Mouse (Mus musculus) ovary, postnatal 14 days (tissue): ENCODE results near the gene Erbb4.

Source experiments
- DNase-seq: peaks from one replicate; pipeline ENCODE4 v3.0.0; 2022; ENCODE audit warnings: low spot score

Gene Erbb4

GRCm38 (mm10) chr1:69024858-69025257 is 83.0 kb downstream of the Erbb4 start:
- DNase-seq, result no peak

- no peak for DNase-seq
Measured at GRCm38 (mm10) chr1:69023157-69023925, 84.5 kb downstream of the Erbb4 start.

DNA sequence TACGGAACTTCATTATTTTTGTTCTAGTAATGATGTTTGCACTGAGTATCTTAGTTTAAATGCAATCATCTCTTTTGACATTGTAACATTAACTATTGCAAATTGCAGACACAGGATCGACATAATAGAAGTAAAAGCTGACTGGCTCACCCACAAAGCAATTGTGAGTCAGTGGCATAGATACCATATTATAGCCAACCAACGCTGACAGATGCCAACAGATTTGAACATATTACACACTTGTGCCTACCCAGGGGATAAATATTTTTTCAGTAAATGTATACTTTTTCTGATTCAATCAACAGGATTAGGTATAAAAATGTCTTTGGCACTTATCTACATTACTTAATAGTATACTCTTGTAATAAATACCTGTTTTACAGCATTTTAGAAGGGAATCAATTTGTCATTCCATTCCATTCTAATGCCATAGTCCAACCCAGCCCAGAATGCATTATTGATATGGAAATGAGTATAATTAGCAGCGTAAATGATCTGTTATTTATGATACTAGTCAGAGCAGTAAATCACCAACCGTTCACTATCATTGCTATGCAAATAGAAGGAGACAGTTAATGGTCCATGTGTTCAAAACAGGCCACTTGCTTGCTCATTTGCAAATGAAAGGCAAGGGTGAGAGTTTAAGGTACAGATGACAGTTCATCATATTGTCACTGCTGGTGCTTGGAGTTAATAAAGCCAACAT is 97.9 kb downstream of the Erbb4 start:
- DNase-seq, result no peak

GRCm38 (mm10) chr1:69001371-69001770 is 106.5 kb downstream of the Erbb4 start:
- DNase-seq, result no peak

DNA sequence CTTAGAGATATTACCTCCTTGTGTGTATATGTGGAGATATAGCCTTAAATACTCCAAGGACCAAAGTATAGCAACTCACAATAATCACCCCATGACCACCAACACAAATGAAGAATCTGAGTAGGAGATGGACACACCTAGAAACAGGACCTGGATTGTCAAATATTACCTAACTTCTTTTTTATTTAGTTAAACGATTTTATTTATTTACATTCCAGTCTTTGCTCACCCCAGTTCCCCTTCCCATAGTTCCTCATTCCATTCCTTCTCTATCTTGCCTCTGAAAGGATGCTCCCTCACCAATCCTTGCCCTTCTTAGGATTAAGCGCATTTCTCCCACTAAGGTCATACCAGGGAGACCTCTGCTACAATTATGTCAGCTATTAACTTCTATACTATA is 128.6 kb downstream of the Erbb4 start:
- no peak for DNase-seq

DNA sequence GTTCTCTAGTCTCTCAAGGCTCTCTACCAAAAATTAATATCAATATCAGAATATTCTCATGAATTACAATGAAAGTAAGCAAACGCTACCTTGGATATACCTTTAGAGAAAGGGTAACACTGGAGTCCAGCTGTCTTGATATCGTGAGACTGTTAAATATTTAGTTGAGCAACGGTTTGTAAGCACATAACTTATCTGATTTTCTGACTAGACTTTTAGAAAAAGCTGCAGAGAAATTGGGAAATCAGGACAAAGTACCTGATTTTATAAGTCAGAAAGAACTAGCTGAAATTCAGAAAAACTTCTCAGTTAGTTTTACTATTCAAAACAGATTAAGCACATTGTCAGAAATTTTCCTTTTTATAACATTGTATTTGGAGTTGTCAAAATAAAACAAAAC is 129.3 kb downstream of the Erbb4 start:
- no peak for DNase-seq

DNA sequence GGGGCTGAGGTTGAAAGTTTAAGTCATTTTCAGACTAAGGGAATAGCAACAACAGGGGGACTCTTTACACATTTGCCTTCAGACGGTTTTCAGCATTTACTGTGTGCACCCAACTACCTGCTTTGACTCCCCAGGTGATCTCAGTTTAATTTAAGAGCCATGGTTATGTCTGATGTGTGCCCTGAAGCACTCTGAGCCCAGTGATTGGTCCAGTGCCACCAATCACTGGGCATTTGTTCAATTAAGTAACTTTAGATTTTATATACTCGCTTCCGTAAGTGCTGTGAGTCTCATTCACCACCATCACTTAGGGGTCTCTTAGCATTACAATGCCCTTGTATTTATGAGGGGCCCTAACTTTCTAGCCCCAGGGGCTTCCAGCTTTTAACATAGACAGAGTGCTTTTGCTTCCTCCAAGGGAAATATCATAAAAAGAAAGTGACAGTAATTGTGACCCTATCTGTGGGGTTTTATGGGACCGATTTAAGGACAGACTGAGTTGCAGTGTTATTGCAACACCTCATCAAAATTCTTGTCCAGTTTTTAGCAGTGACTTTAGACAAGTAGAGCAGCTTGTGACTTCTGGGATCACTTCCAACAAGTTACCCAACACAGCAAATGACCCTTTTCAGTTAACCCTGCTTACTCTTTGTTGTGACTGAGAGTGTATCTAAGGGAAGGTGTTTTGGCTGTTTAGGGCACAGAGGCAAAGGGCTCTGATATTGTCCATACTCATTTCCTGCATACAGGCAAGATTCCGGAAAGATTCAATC is 134.3 kb downstream of the Erbb4 start:
- no peak for DNase-seq

GRCm38 (mm10) chr1:68964127-68964526 is 143.7 kb downstream of the Erbb4 start:
- DNase-seq, result no peak

GRCm38 (mm10) chr1:68961365-68962116 is 146.3 kb downstream of the Erbb4 start:
- DNase-seq, result no peak

DNA sequence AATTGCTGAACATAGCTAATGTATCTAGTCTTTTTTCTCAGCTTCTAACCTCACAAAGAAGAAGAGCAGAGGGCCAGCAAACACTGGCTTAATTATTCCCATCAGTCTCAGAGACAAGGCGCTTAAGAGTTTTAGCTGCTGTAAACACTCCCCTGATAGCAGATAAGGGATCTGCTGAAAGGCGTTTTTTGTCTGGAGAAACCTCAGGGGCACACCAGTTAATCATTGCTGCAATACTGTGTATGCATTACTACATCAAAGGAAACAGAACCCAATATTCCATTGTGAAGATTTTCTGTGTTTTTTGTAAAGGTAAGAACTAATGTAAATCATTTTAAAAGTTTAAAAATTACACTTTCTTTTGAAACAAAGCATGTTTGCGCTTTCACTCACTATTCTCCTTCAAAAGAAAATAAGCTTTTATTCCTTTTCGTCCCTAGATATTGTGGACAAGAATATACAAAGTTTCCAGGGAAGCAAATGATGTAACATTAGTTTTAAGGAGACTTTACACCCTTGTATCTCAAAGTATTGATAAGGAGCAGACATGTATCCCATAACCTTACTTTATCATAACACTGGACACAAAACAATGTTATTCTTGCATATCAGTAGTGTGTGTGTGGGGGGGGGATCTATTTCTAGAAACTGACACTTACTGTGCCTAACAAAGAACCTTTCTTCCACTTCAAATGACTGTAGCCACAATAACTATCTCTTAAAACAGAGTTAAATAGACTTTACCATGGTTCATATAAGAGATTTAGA is 150.9 kb downstream of the Erbb4 start:
- no peak for DNase-seq

GRCm38 (mm10) chr1:68955482-68955881 is 152.4 kb downstream of the Erbb4 start:
- DNase-seq, result no peak

DNA sequence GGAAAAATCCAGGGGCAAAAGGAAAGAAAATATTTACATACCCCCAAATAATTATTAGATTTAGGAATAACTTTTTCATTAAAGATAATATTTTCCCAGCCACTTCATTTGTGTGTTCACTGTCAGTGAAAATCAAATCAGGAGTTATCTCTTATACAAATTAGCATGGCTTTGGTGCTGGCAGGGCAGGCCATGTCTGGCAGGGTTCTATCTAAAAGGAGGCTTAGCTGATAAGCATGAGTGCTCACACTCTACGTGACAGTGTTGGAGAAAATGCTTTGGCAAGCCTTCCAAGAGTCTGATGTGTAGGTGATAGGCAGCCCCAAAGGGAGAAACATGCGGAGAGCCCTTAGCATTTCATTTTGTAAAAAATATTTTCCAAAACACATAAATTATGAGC is 164.7 kb downstream of the Erbb4 start:
- DNase-seq, result no peak

- DNase-seq, result no peak
Measured at GRCm38 (mm10) chr1:68934804-68935203, 173.1 kb downstream of the Erbb4 start.

- no peak for DNase-seq
Measured at GRCm38 (mm10) chr1:68933330-68934065, 174.4 kb downstream of the Erbb4 start.

- no peak for DNase-seq
Measured at GRCm38 (mm10) chr1:68917828-68918227, 190.0 kb downstream of the Erbb4 start.

- no peak for DNase-seq
Measured at GRCm38 (mm10) chr1:68892041-68892440, 215.8 kb downstream of the Erbb4 start.

GRCm38 (mm10) chr1:68886823-68887222 is 221.0 kb downstream of the Erbb4 start:
- DNase-seq, result no peak

GRCm38 (mm10) chr1:68874954-68875353 is 232.9 kb downstream of the Erbb4 start:
- DNase-seq, result no peak

- no peak for DNase-seq
Measured at GRCm38 (mm10) chr1:68873635-68874020, 234.2 kb downstream of the Erbb4 start.

DNA sequence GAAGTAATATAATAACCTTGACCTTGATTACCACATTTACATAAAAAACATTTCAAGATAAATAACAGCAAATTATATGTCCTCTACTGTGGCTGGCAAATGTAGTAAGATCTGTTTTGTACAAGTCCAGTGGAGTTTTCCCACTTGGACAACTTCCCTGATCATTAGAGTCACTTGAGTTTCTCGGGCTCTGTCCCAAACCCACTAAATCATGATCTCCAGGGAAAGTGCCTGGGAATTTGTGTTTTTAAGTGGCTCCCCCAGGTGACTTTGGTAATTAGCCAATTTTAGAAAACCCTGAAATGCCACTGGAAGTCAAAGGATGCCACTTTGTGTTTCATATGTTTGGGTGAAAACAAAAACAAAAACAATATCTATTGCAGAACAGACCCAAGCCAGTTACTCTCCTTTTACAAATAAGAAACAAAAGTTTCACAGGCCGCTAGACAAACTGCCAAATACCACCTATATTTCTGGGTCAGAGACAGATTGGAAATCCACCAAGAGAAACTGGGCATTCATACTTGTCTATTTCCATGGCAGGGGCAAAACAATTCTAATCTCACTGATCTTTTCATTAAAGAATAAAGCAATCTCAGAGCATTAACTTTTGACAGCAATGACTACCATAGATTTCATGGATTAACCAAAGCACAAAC is 234.8 kb downstream of the Erbb4 start:
- no peak for DNase-seq
